Mouse (Mus musculus): ENCODE results near the gene Ccdc97.

Ccdc97 gene

DNA sequence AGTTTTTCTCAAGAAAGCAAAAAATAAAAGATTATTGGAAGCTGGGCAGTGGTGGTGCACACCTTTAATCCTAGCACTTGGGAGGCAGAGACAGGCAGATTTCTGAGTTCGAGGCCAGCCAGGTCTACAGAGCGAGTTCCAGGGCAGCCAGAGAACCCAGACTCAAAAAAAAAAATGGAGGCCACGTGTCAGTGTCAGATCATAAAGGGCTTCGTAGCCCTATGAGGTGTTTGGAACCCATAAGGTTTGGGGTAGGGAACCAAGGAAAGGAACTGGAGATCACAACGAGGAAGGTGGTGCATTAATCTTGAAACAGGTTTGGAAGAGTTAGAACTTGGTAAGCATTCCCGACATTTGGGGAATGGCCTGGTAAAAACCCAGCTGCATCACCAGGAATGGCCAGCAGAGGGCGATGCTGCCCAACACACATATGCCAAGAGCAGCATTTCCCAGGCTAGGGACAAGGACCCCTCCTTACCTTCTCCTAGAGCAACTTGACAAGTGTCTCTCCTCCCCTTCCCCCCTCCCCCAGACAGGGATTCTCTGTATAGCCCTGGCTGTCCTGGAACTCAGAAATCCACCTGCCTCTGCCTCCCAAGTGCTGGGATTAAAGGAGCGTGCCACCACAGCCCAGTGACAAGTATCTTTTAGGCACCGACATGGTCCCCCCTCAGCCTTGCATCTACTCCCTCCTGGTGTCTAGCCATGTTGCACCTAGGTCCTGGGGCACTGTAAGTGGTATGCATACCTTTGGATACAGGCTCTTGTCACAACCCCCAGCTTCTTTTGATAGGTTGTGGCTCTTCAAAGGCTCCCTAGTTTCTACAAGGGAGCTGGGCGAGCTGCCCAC is 1.1 kb upstream of the Ccdc97 start:
- DNase-seq = peak; percentile 87 to 91

GRCm38 (mm10) chr7:25717478-25717877 is 1.4 kb downstream of the Ccdc97 start:
- DNase-seq = no peak

GRCm38 (mm10) chr7:25715731-25716271 is 3.1 kb downstream of the Ccdc97 start:
- no peak for DNase-seq

DNA sequence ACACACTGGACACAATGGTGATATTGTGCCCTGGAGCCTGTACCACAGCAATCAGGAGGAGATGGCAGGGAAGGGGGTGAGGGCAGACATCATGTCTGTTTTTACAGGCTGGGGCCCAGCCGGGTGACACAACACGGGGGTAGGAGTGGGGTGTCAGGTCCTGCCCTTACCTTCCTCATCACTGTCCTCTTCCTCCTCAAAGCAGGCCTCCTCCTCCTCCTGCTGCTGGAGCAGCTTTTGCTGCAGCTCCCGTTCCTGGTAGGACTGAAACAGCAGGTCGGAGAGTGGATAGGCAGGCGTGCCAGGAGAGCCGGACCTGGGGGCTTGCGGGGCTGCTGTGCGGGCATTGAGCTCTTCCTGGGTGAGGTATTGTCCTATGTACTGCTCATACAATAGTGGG is 4.3 kb downstream of the Ccdc97 start:
- DNase-seq = no peak

- no peak for DNase-seq
Observed at GRCm38 (mm10) chr7:25712801-25713200, 6.1 kb downstream of the Ccdc97 start.

- DNase-seq = peak; percentile 62 to 68
Observed at GRCm38 (mm10) chr7:25711731-25712197, 7.1 kb downstream of the Ccdc97 start.

- DNase-seq = peak; percentile 34 to 49
Observed at GRCm38 (mm10) chr7:25711165-25711564, 7.7 kb downstream of the Ccdc97 start.

DNA sequence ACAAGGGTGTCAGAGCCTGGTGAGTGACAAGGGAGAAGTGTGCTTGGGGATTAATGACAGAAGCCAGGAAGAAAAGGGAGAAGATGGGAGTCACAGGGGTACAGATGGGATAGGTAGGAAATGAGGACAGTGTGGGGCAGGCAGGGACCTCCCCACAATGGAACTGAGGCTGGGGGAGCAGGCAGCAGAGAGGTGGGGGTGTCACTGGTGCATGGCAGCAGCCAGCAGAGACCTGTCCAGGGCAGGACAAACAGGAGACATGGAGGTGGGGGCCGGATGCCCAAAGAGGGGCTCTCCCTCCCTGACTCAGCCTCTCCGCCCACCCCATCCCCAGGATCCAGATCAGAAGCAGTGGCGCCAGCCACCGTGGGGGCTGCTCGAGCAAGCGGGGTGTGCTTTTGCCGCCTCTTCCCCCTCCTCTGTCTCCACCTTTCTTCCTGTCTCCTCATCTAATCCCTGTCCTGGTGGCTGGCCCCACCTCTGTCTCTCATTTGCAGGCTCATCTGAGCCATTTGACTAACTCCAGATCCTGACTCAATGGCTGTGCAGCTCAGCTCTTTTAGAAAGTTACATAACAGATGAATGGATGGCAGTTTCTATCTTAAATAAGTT is 8.3 kb downstream of the Ccdc97 start:
- peak; percentile 38 to 39 for DNase-seq

- peak; percentile 52 to 59 for DNase-seq
Observed at GRCm38 (mm10) chr7:25709961-25710360, 8.9 kb downstream of the Ccdc97 start.

GRCm38 (mm10) chr7:25707581-25708292 is 11.2 kb downstream of the Ccdc97 start:
- DNase-seq = no peak

- DNase-seq = no peak
Observed at GRCm38 (mm10) chr7:25706578-25707170, 12.2 kb downstream of the Ccdc97 start.

DNA sequence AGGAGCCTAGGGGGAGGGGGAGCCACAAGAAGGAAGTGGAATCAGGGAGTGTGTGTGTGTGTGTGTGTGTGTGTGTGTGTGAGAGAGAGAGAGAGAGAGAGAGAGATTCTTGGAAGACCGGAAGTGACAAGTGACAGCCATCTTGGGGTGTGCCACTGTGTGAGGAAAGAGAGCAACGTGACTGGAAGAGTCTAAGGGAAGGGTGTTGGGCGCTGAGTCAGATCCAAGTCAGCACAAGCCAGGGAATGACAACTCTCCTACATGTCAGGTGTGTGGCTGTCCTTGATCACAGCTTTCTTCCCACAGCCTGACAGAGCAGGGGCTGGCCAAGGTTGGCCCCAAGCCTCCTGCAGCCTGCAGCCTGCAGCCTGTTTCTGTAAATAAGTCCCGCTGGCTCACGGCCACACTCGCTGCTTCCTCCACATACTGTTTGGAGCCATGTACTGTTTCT is 13.1 kb downstream of the Ccdc97 start:
- peak; percentile 75 to 85 for DNase-seq

DNA sequence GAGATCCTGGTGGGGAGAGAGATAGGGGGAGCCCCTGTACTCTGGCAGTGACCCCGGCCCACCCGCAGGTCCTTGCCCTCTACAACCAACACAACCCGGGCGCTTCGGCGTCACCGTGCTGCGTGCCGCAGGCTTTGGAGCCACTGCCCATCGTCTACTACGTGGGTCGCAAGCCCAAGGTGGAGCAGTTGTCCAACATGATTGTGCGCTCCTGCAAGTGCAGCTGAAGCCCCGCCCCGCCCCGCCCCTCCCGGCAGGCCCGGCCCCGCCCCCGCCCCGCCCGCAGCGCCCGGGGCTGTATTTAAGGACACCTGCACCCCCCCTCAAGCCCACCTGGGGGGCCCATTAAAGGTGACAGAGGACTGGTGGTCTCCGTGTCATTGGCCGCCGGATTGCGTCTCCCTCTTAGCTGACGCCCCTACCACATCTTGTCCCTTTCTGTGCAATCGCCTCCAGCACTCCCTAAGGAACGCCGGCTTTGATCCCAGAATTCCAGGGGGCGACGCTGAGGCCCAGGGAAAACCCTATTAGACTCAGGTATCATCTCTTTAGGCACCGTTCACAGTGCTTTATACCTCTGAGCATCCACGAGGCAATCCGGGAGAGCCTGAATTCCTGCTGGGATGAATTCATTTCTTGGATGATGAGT is 14.0 kb downstream of the Ccdc97 start:
- peak in 1 of 2 experiments; percentile 41 for DNase-seq

DNA sequence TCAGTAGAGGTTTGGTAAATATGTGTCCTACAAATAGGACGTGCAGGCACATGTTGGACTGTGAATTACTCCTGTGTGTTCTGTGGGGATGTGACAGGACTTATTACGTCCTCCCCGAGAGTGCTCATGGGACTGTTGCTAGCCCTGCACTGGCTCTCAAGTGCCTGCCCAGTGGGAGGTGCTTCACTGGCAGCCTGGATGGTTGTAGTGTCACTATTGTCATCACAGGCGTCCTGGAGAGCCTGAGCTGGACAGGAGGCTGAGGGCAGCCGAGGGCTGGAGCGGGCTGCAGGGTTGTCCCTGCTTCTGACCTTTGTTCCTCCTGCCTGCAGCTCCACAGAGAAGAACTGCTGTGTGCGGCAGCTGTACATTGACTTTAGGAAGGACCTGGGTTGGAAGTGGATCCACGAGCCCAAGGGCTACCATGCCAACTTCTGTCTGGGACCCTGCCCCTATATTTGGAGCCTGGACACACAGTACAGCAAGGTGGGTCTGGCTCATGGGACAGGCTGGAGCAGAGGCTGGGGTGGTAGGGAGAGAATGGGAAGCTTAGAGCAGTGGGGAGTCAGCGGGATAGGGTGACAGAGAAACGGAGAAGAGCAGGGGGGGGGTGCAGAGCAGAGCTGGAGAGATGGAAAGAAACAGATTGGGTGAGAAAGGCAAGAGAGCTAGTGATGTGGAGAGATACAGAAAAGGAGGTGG is 14.9 kb downstream of the Ccdc97 start:
- DNase-seq = no peak

DNA sequence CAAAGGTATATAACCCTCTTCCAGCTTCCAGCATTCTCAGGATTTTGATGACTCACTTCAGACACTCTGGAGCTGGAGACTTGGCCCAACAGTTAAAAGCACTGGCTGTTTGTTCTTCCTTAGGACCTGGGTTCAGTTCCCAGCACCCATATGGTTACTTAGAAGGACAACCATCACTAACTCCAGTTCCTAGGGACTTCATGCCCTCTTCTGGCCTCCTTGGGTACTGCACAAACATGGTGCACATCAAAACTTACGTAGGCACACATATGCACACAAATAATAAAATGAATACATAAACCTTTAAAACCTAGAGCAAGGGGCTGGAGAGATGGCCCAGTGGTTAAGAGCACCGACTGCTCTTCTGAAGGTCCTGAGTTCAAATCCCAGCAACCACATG is 16.5 kb downstream of the Ccdc97 start:
- DNase-seq = no peak

- no peak for DNase-seq
Observed at GRCm38 (mm10) chr7:25700732-25701131, 18.2 kb downstream of the Ccdc97 start.

DNA sequence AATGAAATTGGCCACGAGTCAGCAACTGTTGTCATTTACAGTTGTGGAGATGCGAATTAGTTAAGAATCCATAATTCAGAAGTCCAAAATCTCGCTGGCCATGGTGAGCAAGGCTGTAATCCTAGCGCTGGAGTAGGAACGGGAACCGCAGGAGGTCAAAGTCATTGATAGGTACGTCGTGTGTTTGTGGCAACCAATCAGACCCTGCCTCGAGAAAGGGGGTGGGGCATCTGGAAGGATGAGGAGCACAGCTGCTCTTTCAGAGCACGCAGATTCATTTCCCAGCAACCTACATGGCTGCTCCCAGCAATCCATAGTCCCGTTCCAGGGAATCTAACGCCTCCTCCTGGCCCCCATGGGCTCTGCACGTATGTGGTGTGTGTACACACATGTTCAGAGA is 19.0 kb downstream of the Ccdc97 start:
- DNase-seq = no peak

- no peak for DNase-seq
Observed at GRCm38 (mm10) chr7:25694104-25694503, 24.8 kb downstream of the Ccdc97 start.

- DNase-seq = no peak
Observed at GRCm38 (mm10) chr7:25690051-25690450, 28.8 kb downstream of the Ccdc97 start.

DNA sequence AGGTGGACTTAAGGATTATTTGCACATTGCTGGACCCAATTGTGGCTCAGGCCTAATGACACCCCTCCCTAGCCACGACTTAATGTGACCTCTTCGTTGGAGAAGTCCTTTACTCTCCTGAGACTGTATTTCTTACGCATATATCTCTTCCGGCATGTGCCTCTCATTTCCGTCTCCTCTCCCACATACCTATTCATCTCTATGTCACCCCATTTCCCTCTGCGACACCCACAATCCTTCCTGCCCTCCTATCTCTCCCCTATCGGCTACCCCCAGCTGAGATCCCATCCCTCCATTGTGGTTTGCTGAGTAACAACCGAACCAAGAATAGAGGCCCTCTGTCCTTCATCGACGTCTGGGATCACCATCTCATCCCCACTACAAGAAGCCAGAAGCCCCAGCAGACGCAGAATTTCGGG is 29.3 kb downstream of the Ccdc97 start:
- DNase-seq = no peak

GRCm38 (mm10) chr7:25688810-25689586 is 29.9 kb downstream of the Ccdc97 start:
- DNase-seq = peak; percentile 49 to 50
